Mouse (Mus musculus) liver, postnatal 0 days (tissue): ENCODE measurements at regions not wholly inside any gene's neighbourhood (a gene's known extent, or its start where the extent isn't known, plus 50 kb on each side); places are given as distances from the start of the nearest gene placed in this dataset.
"Not testable (repeated sequence)": the region's sequence is repeated elsewhere in the genome, so short reads cannot be mapped to it uniquely, and the experiment has no call there.

ENCODE experiments used
- ATAC-seq: fragments of 200-750 bp; cut with Nextera tagmentation; 2 replicates; pipeline ENCODE4 v1.8.0; 2017; ENCODE audit warnings: mild to moderate bottlenecking, moderate library complexity
- DNase-seq: peaks from one replicate; pipeline ENCODE4 v3.0.0-alpha.2; 2016
- H3K27ac ChIP-seq: fragments of 300-500 bp; sonication (generic); 2 replicates; pipeline ENCODE4 v1.5.1; 2014; ENCODE audit warnings: antibody characterized with exemption, moderate library complexity, mild to moderate bottlenecking, low read depth
- H3K27me3 ChIP-seq: fragments of 300-500 bp; sonication (generic); 2 replicates; pipeline ENCODE4 v1.6.1; 2014; ENCODE audit warnings: low read length, control low read depth, mixed read lengths; ENCODE audit not compliant: insufficient read depth
- H3K36me3 ChIP-seq: fragments of 300-500 bp; sonication (generic); replicated peaks from 2 replicates; pipeline ENCODE4 v1.6.1; 2014; ENCODE audit warnings: mild to moderate bottlenecking, control low read depth, low read length, moderate library complexity, mixed read lengths; ENCODE audit not compliant: insufficient read depth
- H3K4me1 ChIP-seq: fragments of 300-500 bp; sonication (generic); 2 replicates; pipeline ENCODE4 v1.6.1; 2014; ENCODE audit warnings: antibody characterized with exemption, mild to moderate bottlenecking, control low read depth; ENCODE audit not compliant: insufficient read depth
- H3K4me2 ChIP-seq: fragments of 300-500 bp; sonication (generic); 2 replicates; pipeline ENCODE4 v1.6.1; 2014; ENCODE audit warnings: low read depth, mild to moderate bottlenecking, low read length, moderate library complexity, mixed read lengths
- H3K4me3 ChIP-seq: fragments of 300-500 bp; sonication (generic); 2 replicates; pipeline ENCODE4 v1.5.1; 2014; ENCODE audit warnings: low read depth, low read length
- H3K9ac ChIP-seq: fragments of 300-500 bp; sonication (generic); replicated peaks from 2 replicates; pipeline ENCODE4 v1.6.1; 2014; ENCODE audit warnings: mild to moderate bottlenecking, moderate library complexity
- H3K9me3 ChIP-seq: fragments of 300-500 bp; sonication (generic); 2 replicates; pipeline ENCODE4 v1.6.1; 2016; ENCODE audit warnings: mild to moderate bottlenecking, control low read depth, low read length, mixed read lengths
- CTCF ChIP-seq: sonication (generic); IDR thresholded peaks from 2 replicates; pipeline ENCODE4 v1.5.1; 2016; ENCODE audit warnings: antibody characterized with exemption, low read depth
- EP300 ChIP-seq: IDR thresholded peaks from 2 replicates; pipeline ENCODE4 v1.6.1; 2016; ENCODE audit warnings: antibody characterized with exemption, low read depth, mild to moderate bottlenecking
- WGBS: fragments of 180-500 bp; shearing (Covaris S2); extraction: QIAGEN DNeasy Blood & Tissue Kit; methylation state at CpG from one replicate; pipeline ENCODE4 v1.1.7; 2014; ENCODE audit not compliant: insufficient replicate concordance; 5-methylcytosine and 5-hydroxymethylcytosine counted together

- TF ChIP-seq CTCF (peak; percentile 50), EP300 (no peak)
- no peak for ATAC-seq
- Histone ChIP-seq H3K36me3 (no peaks in the 10 kb centered on the region), H3K4me3 (no peak overlapping the region), H3K27me3 (no peaks in the 10 kb centered on the region), H3K4me1 (peaks cover 14% of the 10 kb centered on the region), H3K27ac (no peak overlapping the region), H3K9me3 (peaks cover 6% of the 10 kb centered on the region; the same call in 1 of the 2 replicates), H3K9ac (no peak overlapping the region), H3K4me2 (no peak overlapping the region)
- 77% methylated on average over 4 of the region's 4 CpGs for WGBS
- no peak for DNase-seq
These were observed 132.0 kb downstream of the Tomm20 start for GRCm38 (mm10) chr8:126813621-126814020.

- Histone ChIP-seq H3K27ac (no peak overlapping the region), H3K36me3 (no peaks in the 10 kb centered on the region), H3K4me1 (peaks cover 14% of the 10 kb centered on the region), H3K4me3 (no peak overlapping the region), H3K9me3 (peaks cover 6% of the 10 kb centered on the region; the same call in 1 of the 2 replicates), H3K9ac (no peak overlapping the region), H3K4me2 (no peak overlapping the region), H3K27me3 (no peaks in the 10 kb centered on the region)
- ATAC-seq (no peak), DNase-seq (no peak)
- 85% methylated on average over 5 of the region's 5 CpGs for WGBS
- peak; percentile 26; the same call in 1 of the 2 replicates for TF ChIP-seq CTCF
- TF ChIP-seq EP300, result no peak
These were observed 132.9 kb downstream of the Tomm20 start for GRCm38 (mm10) chr8:126812777-126813176.

GRCm38 (mm10) chr8:126811358-126811757 is 134.3 kb downstream of the Tomm20 start:
- not testable (repeated sequence) for H3K27me3 ChIP-seq, H3K36me3 ChIP-seq, DNase-seq, ATAC-seq, H3K9me3 ChIP-seq, H3K9ac ChIP-seq, H3K4me3 ChIP-seq, H3K4me2 ChIP-seq
- WGBS, result 67% methylated on average over 2 of the region's 2 CpGs
- Histone ChIP-seq H3K4me1 (peaks cover 19% of the 10 kb centered on the region), H3K27ac (peak overlapping the region; percentile 59)

GRCm38 (mm10) chr8:126810516-126810915 is 135.1 kb downstream of the Tomm20 start:
- ATAC-seq (no peak), DNase-seq (no peak)
- no peaks in the 10 kb centered on the region for H3K36me3 ChIP-seq
- no peak overlapping the region for H3K9ac ChIP-seq
- peaks cover 28% of the 10 kb centered on the region for H3K4me1 ChIP-seq
- 78% methylated on average over 5 of the region's 5 CpGs for WGBS
- no peak for TF ChIP-seq CTCF
- no peak for TF ChIP-seq EP300
- peaks cover 6% of the 10 kb centered on the region; the same call in 1 of the 2 replicates for H3K9me3 ChIP-seq
- no peak overlapping the region for H3K4me2 ChIP-seq
- H3K27ac ChIP-seq, result peak overlapping the region; percentile 59
- no peak overlapping the region for H3K4me3 ChIP-seq
- H3K27me3 ChIP-seq, result no peaks in the 10 kb centered on the region

GRCm38 (mm10) chr8:126809321-126809720 is 136.3 kb downstream of the Tomm20 start:
- WGBS, result 89% methylated on average over 1 of the region's 1 CpGs
- Histone ChIP-seq H3K4me1 (peaks cover 30% of the 10 kb centered on the region), H3K4me3 (no peak overlapping the region), H3K9ac (peak overlapping the region; percentile 35; the same call in 1 of the 2 replicates), H3K36me3 (no peaks in the 10 kb centered on the region), H3K4me2 (no peak overlapping the region), H3K27me3 (no peaks in the 10 kb centered on the region), H3K27ac (peak overlapping the region; percentile 97), H3K9me3 (peaks cover 6% of the 10 kb centered on the region; the same call in 1 of the 2 replicates)
- no peak for ATAC-seq
- TF ChIP-seq CTCF (no peak), EP300 (no peak)
- DNase-seq, result no peak

GRCm38 (mm10) chr8:126808496-126808895 is 137.1 kb downstream of the Tomm20 start:
- Histone ChIP-seq H3K36me3 (no peaks in the 10 kb centered on the region), H3K4me2 (no peak overlapping the region), H3K4me3 (no peak overlapping the region), H3K27me3 (no peaks in the 10 kb centered on the region), H3K27ac (peak overlapping the region; percentile 97), H3K9ac (peak overlapping the region; percentile 35), H3K4me1 (peaks cover 34% of the 10 kb centered on the region), H3K9me3 (peaks cover 6% of the 10 kb centered on the region; the same call in 1 of the 2 replicates)
- TF ChIP-seq CTCF (no peak), EP300 (peak; percentile 92)
- peak; percentile 72 for ATAC-seq
- 64% methylated on average over 4 of the region's 4 CpGs for WGBS
- peak; percentile 63 for DNase-seq
